Mouse (Mus musculus) brain, embryonic 14.5 days (tissue): ENCODE data around the gene Col5a2. TPM values are rescaled to one million over a fixed set of nuclear protein-coding genes. Genes with fewer than 3 reads are reported as not detected.
"Not testable (repeated sequence)": the region's sequence is repeated elsewhere in the genome, so short reads cannot be mapped to it uniquely, and the experiment has no call there.

Source experiments
- DNase-seq: peaks from one replicate; pipeline ENCODE4 v3.0.0-alpha.2; 2011; ENCODE audit warnings: low read depth
- CTCF ChIP-seq: fragments of 200-500 bp; IDR thresholded peaks from 2 replicates; pipeline ENCODE4 v1.5.1; 2012; ENCODE audit warnings: inconsistent platforms, mild to moderate bottlenecking, moderate library complexity, borderline replicate concordance; ENCODE audit not compliant: insufficient read depth, insufficient read length; ENCODE audit errors: extremely low read depth
- POLR2A ChIP-seq: fragments of 200-500 bp; IDR thresholded peaks from 2 replicates; pipeline ENCODE4 v1.6.1; 2012; ENCODE audit warnings: mild to moderate bottlenecking, inconsistent platforms, borderline replicate concordance; ENCODE audit not compliant: poor library complexity, insufficient read depth, insufficient read length, severe bottlenecking; ENCODE audit errors: extremely low read depth
- polyA plus RNA-seq: library from polyadenylated mRNA; depleted of rRNA; stranded (reverse); fragments of >200 nt; gene quantifications from 2 replicates; pipeline ENCODE4 v1.2.3, GENCODE M21; 2012; rRNA removed

Col5a2 gene
- 11.4 and 24.5 TPM in 2 replicates for polyA plus RNA-seq

DNA sequence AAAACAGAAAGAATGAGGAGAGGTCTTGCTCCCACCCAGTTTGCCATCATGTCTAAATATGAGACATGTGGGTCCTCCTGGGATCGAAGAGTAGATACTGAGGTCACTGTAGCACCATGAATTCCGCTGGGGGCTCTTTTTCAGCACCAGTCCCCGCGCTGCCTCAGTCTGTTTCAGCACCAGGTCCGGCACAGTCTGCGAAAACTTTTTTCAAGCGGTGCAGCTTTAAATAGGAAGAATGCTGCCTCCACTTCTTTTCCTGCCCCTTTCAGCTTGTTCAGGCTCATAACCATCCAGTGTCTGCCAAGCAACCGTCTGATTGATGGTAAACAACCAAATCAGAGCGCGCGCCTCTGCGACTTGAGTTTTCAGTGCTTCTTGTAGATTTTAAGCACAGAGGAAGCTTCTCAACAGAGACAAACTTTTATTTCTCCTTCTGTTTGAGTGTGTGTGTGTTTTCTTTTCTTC is at the start of gene Col5a2:
Gene Col5a2, minus strand, starts transcription at position 418 of the 468 bp plus-strand sequence.
- TF ChIP-seq CTCF: no peak
- TF ChIP-seq POLR2A: no peak
- DNase-seq: peak; percentile 83

DNA sequence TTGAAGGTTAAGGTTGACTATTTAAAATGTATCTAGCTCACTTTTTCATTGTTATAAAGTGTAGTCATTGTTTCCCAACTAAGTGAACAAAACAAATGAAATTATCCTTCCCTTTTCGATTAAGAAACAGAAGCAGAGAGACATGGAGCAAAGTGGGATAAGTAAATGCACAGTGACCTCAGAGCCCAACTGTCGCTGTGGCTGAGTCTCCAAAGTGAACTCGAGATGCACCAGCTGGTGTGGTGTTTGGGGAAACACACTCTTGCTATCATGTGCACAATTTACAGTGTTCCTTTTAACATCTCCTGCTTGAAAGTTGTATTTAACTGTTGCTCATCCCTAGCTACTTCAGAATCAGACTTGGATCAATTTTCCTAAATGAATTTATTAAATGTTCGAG is 47.4 kb upstream of the Col5a2 start:
- DNase-seq: no peak
- TF ChIP-seq CTCF (no peak), POLR2A (no peak)

DNA sequence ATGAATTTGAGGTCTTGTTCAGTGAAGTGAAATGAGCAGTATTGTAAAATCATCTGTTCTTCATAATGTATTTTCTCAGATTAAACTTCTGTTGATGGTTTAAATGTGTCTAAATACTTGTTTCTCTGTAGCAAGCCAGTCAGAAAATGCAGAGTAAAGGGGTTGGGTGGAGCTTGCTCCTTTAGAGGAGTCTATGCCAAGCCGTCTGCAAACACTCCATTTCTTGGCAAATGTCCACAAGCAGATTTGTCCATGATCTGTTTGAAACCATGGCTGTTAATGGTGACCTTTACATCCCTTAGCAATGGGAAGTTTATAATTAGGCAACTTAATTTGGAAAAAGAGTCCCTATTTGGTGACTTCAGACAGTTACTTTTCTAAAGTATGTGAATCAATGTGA is 38.8 kb upstream of the Col5a2 start:
- peak; percentile 53 for DNase-seq

DNA sequence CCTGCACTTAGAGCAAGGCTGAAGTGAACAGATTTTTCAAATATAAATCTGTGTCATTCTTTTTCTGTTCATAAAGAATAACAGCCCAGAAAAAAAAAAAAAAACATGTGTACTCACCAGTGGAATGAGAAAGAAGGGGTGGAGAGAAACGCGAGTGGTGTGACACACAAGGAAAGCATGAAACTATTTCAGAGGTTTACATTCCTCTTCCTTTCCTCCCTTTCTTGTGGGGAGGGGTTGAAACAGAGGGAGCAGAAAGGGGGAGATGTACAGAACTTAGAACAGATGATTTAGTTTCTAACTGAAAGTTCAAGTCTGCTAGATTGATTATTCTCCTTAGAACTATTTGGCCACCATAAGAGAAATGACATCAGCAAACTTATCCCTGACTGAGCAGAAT is 38.1 kb upstream of the Col5a2 start:
- TF ChIP-seq POLR2A (no peak), CTCF (no peak)
- DNase-seq: no peak

More for the DNA sequence above, 38.8 kb upstream of the Col5a2 start:
- no peak for TF ChIP-seq CTCF

DNA sequence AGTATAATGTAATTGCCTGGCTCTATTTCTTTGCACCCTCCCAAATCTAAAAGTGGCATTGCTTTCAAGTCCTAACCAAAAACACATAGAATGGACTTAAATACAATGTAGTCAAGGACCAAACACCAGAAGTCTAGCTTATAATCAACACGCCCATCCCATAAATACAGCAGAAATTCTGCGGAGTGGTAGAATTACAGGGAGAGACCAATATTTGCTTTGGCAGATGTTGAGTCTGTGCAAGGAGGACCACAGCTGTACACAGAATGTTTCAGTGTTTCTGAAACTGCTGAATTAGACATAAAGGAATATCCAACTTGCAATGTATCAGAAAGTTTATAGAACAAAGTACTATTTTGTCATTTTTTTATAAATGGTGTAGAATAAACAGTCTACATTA is 28.4 kb upstream of the Col5a2 start:
- DNase-seq: no peak
- no peak for TF ChIP-seq POLR2A
- no peak for TF ChIP-seq CTCF

DNA sequence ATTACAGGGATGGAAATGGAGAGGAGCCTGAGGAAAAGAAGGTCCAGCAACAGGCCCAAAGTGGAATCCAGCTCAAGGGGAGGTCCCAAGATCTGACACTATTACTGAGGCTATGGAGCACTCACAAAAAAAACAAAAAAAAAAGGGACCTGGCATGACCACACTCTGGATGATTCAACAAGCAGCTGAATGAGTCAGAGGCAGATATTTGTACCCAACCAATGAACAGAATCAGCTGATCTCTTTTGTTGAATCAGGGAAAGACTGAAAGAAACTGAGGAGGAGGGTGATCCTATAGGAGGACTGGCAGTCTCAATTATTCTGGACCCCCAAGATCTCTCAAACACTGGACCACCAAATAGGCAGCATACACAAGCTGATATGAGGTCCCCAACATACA is 24.4 kb upstream of the Col5a2 start:
- DNase-seq: not testable (repeated sequence)

DNA sequence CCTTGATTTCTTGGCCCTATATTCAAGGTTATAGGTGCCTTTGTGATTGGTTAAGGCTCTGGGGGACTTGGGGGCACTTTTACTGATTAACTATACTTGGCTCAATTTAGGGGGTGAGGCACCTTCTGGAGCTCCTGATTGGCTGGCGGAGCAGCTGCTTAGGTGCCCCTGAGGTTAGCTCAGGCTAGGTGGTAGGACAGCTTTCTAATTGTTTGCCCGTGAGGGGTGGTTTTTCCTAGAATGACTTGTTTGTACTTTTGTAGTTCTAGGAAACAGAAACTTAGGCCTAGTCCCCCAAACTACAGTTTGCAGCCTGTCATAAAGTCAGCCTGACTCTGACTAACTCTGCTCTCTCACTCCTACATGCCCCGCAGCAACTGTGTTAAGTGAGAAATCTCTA is 20.5 kb upstream of the Col5a2 start:
- TF ChIP-seq POLR2A: no peak
- no peak for TF ChIP-seq CTCF
- DNase-seq: no peak

DNA sequence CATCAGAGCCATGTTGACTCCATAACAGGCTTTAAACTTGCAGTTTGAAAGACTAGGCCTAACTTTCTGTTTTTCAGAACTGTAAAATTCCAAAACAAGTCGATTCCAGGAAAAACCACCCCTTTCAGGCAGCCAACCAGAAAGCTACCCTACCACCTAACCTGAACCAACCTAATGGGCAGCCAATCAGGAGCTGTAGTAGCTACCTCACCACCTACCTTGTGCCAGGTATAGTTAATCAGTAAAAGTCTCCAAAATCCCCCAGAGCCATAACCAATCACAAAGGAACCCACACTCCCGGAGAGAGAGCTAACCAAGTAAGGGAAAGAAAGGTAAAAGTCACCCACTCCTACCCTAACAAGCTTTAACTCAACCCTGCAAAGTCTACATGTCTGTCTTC is 18.4 kb upstream of the Col5a2 start:
- TF ChIP-seq CTCF (no peak), POLR2A (no peak)
- DNase-seq: no peak

DNA sequence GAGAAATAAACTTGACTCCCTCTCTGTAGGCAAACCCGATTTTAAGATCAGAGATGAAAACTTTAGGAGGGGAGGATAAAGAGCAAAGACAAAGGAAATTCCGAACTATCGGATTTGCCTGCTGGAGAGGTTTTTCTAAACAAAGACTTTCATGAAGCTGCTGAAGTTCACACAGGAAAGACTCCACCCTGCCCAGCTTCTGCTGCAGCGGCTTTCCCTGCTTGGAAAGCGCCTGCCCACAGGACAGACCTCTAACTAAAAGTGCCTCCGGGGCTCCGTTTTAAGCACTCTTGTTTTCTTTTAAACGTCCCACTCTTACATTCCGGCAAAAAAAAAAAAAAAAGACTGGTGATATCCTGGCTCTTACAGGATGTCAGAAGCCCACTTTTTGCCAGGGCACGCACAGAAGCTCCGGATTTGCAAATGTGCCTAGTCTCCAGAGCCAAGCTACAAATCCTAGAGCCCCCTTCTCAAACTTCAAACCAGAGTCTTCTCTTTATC is 791 bp downstream of the Col5a2 start:
- peak; percentile 65 for DNase-seq
- TF ChIP-seq POLR2A (no peak), CTCF (no peak)

DNA sequence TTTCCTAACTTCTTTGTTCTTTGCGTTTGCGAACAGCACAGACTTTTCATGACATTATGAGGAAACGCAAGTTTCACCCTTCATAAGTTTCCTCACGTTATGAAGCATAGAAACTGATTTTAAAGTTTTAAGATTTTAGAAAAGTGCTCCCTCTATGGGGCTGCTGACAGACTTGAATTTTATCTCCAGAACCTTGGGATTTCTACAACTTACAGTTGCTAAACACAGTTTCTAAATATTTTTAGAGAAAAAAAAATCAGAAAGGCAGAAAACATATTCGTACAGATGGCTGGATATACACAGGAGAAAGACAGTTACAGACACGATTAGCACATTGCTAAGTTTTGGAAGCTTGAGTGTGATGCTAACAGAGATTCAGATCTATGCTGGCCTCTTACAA is 1.6 kb downstream of the Col5a2 start:
- TF ChIP-seq CTCF (no peak), POLR2A (no peak)
- peak; percentile 26 for DNase-seq

DNA sequence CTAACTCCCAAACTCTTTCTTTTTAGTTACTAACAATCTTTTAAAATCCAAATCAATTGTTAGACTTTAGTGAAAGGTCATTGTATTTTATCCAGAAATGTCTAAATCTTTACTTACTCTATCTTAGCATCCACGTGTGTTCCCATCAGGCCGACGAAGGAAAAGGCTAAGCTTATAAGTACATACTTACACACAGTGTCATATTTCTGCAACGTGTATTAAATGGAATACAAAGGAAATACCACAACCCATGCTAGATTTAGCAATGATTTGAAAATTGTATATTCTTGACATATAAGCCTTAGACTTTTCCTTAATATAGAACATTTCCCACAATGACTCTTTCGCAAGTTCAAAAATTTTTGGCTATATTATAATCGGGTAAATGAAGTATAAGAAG is 2.6 kb downstream of the Col5a2 start:
- no peak for TF ChIP-seq CTCF
- TF ChIP-seq POLR2A: no peak
- no peak for DNase-seq

DNA sequence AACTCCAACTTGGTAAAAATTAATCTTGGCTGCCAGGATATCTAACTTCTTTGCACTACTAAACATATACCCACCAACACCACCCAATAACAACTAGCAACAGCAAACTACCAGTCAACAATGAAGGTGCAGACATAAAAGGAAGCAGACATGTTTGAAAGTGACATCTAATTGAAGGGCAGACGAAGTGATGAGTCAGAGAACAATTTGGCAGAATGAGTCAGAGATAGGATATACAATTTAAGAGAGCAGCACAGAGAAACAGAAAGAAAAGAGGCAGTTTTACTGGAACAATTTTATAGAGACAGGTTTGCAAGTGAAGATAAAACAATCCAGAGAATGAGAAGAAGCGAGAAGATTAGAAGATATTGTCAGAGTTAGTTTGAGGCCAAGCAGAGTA is 8.1 kb downstream of the Col5a2 start:
- DNase-seq: no peak
- no peak for TF ChIP-seq POLR2A

DNA sequence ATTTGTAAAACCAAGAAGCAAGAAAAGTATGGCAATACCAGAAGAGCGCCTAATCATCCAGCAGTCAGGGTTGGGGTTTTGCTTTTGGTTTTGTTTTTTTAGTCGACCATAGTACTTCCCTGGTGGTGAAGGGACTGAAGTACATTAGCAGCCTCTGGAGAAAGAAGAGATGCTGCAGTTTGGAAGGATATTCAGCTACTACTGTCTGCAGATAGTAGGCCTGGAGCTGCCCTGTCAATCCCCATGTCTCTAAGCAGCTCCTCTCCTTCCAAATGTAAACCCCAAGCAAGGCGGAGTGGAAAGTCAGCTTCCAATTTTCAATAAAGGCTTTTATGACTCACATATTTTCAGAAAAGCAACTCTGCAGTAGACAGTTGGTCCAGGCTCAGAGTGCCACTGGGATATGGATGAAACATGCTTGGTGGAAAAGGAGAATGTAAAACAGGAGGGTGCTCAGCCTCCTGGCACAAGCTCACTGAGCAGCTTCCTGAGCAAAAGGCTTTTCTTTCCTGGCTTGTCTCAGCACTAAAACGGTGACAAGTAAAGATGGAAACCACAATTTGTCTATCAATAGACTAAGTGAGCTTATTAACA is 10.9 kb downstream of the Col5a2 start:
- no peak for DNase-seq
- no peak for TF ChIP-seq POLR2A
